Mouse (Mus musculus) c-Kit-positive CD71-negative TER-119-negative erythroid progenitor cells, embryonic 14.5 days (primary cell): Measurements from ENCODE around the gene Dok5.

Source experiments
- DNase-seq: peaks from one replicate; pipeline ENCODE4 v3.0.0-alpha.2; 2013; ENCODE audit warnings: low read depth

The Dok5 gene

DNA sequence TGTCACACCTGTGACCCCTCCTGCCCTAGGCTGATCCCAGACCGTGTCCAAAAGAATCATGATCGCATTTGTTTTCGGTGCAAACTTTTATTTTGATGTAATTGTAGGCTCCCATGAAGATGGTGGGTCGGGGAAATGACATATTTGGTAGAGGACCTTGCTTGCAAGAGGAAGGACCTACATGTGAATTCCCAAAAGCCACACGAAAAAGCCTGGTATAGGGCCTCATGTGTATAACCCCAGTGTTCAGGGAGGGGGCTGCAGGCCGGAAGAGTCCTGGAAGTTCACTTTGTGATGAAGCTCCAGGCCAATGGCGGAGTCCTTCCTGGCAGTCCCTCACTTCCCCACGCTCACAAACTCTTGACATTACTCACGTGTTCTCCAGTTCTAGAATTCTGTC is 7.3 kb downstream of the Dok5 start:
- DNase-seq = no peak

DNA sequence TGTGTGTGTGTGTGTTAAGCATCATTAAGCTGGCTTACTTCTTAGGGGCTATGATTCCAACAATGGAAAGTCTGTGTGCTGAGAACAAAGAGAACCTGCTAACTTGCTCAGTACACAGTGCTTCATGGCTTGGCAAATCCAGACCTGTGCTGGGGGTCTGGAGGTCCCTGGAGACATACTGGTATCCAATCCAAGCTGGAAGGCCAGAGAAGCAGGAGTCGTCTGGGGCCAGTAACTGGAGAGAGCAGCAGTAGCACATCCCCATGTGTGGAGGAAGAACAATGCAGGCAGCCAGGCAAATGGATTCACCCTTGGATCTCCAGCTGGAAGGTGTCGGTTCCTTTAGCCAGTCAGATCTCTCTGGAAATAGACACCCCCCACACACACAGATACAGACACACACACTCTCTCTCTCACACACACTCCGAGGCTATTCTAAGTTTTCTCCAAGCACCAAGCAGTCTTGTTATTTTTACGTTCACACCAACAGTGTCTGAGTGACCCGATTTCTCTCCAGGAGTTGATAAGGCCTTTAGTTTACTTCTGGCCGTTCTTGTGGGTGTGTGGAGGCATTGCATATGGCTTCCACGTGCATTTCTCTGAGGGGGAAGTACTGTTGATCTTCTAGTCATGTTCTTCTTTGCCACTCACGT is 8.2 kb downstream of the Dok5 start:
- DNase-seq = no peak

DNA sequence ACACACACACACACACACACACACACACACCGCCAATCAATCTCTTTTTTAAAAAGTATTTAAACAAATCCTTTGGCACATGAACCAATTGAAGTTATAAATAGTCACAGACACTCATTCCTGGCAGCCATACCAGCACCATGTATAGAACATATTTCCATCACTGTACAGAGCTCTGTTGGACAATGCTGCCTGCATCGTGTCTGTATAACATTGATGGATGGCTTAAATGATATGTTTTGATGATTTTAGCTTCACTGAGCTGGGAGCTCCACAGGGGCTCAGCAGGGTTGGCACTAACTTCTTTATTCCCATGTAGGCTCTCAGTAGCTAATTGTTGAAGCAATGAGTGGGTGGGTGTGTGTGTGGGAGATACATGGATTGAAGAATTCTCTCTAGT is 11.9 kb downstream of the Dok5 start:
- no peak for DNase-seq

DNA sequence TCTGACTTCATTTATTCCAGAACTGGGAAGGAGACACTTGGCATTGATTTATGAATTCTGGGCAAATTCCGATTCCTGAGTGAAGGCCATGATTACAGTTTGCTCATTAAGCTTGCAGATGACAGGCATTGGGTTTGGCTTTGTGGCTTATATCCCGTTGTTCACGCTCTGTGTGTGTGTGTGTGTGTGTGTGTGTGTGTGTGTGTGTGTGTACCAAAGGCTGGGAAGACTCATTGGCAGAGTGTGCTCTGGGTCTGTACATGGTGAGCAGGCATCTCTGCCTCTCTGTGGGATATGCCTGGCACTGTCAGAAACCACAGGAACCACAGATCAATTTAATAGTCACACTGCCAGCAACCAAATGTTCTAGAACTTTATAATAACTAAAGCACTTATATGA is 17.3 kb downstream of the Dok5 start:
- DNase-seq = no peak

DNA sequence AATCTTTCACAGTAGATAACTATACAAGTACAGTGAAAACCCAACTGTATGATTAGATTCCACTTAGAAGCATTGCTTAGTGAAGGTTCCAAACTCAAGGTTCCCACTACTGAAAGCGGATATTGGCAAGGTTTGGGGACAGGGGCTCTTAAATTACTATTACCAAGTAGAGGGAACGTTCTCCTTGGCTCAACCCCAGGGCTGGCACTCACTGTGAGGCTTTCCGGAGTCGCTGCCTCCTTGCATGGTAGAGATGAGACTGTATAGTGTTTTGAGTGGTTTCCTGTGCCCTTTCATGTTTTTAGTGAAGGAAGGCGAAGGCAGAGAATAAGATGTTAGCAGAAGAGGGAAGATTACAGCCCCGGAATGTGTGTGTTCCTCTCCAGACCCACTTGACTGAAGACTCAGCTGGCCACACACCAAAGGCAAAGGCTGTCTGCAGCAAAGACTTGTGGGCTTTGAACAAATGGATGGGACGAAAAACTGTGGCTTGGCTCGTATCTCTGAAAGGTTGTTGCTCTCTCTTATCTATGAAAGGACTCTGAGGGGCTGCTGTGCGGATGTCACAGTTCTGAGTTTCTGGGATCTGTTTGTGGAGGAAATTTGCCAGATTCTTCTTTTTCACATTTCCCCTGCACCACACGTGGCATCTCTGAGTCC is 20.7 kb downstream of the Dok5 start:
- DNase-seq = no peak

DNA sequence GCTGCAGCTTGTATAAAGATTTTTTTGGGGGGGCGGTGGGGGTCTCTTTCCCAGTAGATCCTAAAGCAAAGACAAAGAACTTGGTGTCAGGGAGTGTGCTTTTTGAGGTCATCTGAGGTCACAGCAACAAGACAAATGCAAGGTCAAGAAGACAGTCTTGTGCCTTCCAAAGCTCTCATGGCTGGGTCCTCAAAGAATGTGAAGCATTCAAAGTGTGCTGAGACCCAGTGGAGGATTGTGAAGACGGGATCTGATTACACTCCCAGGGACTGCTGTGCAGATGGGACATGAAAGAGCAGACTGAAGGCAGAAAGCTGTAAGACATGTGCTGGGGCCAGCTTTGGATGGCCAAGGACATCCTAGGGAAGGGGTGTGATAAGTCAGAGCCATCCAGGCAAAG is 24.2 kb downstream of the Dok5 start:
- no peak for DNase-seq

DNA sequence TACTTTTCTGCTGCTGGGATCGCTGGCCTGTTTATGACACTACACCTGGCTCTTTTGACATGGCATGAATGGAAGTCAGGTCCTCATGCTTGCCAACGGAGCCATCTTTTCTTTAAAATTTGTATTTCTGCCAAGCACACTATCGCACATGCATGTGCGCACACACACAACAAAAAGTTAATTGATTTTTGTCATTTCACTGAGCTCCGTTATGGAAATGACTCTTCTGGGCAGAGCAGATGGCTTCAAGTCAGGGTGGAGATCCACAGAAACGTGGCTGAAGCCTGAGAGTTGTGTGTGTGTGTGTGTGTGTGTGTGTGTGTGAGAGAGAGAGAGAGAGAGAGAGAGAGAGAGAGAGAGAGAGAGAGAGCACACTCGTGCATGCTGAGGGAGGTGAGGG is 25.1 kb downstream of the Dok5 start:
- DNase-seq = no peak

DNA sequence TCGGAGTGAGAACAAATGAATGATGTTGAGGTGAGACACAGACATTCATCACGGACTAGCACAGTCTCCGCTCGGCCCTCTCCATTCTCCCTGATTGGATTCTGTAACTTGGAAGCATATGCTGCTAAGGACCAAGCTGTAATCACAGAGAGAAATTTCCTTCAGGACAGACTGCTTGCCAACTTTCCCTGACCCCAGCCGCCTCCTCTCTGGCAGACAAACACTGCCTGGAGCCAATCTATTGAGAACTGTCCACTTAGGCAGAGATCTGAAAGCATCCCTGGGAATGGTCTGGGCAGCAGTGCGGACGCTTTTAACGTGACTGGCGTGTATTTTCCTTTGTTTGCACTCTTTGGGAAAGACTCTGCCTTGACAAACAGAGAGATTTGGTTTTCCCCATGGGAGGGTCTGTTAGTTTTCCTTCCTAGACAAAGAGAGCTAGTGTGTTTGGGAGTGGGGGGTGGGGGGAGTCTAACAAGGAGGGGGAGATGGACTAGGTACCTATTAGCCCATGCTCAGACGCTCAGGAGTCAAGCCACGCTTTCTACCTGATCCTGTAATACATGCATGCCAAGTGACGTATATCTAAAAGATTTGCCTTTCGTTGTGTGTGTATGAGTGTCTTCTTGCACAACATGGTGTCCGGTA is 25.7 kb downstream of the Dok5 start:
- no peak for DNase-seq

DNA sequence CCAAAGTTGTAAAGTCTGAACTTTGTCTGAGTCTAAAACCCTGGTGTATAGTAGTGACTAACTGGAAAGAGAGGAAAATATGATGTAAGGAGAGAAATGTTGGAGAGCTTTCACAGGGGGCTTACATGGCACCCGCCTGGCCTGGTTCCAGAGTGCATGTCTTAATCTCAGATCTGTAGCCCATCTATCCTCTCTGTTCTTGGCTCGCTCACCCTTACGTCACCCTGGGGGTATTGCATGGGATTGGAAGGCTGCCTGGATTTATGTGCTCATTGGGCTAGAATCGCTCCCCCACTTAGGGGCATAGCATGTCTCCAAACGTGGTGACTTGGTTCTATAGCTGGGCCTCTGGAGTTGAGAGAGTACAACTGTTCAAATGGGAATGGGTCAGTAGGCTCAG is 26.6 kb downstream of the Dok5 start:
- DNase-seq = no peak

DNA sequence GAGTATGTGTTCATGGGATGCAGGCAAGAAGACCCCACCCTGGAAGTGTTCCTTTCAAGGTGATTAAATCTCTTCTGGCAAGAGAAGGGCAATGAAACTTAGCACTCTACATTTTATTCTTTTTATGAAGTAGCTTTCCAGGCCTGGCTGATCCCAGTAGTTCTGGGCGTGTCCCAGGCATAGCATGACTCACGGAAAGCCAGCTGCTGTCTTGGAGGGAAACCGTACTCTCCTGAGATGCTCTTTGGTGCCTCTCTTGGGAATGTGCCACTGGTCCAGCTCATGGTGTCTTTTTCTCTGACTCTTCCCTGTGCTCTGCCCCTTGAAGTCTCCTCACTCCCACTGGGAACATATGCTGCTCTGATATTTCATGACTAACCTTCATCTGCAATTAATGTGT is 33.1 kb downstream of the Dok5 start:
- DNase-seq = no peak

DNA sequence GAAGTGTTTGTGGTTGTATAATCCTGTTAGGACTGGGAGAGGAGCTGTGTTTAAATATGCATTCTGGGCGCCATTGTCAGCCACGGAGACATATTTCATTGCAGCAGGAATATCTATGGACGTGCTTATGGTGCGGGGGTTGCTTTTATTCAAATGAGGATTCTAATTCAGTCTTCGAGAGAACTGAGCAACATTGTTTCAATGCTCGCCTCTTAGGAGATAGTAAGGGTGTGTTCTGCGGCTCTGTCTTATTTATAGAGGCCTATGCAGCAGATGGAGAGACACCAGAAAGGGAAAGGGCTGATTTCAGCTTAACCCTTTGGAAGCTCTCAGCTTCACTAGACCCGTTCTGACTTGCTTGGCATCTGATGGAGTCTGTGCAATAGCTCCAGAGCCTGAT is 35.6 kb downstream of the Dok5 start:
- DNase-seq = no peak

DNA sequence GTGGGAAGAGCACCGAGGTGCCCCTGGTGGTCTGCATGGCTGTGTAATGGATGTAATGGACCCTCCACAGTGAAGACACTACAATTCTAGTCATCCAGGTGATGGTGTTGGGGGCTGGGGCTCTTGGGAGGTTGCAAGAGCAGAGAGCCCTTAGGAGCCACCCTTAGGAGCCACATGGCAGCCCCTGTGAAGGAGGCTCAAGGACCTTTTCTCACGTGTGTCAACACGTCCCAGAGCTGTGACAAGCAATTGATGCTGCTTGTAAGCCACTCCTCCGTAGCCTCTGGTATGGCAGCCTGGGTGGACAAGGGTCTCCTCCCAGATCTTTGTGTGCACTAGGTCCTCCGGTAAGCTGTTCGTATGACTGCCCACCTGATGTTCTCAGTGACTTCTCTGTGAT is 37.1 kb downstream of the Dok5 start:
- DNase-seq = no peak

DNA sequence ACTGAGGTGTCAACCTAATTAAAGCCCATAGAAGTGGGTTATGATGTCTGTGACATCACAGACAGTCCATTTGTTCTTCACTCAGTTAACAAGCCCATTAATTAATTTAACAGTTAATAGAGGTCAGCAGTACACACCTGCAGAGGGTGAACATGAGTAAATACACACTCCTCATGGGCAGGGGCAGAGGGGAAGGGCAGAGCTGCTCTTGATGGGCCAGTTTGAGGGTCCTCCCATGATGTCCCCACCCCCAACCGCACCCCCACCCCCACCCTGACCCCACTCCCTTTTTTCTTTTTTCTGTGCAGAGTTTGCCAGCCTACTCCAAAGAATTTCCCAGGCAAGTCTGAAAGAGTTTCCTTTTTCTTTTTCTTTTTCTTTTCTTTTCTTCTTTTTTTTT is 39.9 kb downstream of the Dok5 start:
- DNase-seq = no peak

DNA sequence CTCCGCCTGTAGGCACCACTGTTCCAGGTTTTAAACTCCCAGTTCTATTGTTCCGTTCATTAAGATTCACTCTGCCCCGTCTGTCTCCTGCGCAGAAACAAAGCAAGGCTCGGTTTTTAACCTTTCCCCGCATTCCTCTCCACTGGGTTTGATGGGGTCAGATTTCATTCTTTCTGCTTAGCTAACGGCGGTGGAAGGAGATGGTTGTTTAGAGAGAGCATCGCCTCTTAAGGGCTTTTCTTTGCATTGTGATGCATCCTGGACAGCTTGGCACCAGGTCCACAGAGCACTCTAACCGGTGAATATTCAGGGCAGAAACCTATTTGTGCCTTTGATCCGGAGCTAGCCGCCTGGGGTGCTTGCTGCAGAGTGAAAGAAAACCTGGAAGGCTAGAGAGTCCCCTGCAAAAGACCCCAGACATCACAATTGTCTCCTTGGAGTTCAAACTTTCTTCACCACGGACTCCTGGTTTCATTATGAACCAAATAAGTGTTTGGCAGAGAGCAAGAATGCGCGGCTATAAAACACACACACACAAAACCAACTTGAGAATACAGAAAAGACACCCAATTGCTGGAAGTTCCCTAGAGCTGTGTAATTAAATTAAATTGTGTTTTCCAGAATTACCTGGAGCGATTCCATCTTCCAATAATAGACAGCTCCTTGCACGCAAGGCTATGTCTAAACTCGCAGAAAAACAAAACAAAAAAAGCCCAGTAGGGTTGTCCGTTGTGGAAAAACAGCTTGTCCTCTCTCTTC is 40.7 kb downstream of the Dok5 start:
- no peak for DNase-seq

DNA sequence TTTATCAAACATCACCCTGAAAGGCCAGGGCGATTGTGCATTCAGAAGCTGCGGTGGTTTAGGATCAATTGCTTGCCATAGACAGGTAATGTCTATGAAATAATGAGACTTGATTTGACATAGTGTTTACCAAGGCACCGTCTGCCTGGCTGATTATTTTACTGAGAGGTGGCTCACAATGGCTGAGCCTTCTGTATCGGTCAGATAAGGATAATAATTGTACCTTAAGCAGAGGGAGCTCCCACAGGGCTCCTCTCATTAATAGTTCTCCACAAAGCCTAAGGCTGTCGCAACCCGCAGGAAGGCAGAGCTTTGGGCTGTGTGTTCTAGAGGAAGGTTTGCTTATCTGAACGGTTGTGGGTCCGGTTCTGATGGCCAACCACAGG is 41.3 kb downstream of the Dok5 start:
- no peak for DNase-seq

DNA sequence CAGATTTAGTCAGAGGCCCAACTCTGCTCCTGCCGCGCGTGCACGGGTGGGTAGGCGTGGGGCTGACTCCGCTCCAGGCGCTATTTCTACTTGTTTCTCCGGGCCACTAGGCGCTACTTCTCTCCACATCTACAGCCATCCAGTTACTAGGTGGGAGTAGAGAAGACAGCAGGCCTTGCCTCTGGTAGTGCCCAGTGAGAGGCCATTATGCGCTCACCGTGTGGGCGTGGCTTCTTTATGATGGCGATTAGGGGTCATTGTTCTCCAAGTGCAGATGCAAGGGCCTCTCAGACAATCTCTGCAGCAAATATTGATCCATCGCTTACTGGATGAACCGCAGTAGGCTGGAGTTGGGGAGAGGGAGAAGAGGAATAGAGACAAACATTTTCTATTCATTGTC is 44.0 kb downstream of the Dok5 start:
- DNase-seq = no peak

DNA sequence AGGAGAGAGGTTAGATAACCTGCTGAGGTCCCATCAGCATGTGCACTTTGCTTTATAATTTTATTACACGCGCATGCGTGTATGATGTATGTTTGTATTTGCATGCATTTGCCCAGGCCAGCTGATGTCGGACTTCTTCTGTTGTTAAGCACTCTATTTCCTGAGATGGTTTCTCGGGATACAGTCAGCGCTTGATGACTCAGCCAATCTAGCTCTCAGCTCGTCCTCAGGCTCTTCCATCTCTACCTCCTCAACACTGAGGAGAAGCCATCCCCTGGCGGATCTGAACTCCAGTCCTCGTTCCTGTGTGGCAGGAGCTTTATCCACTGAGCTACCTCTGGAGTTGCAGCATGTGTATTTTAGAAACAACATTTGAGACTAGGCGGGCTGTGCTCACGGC is 44.5 kb downstream of the Dok5 start:
- no peak for DNase-seq

DNA sequence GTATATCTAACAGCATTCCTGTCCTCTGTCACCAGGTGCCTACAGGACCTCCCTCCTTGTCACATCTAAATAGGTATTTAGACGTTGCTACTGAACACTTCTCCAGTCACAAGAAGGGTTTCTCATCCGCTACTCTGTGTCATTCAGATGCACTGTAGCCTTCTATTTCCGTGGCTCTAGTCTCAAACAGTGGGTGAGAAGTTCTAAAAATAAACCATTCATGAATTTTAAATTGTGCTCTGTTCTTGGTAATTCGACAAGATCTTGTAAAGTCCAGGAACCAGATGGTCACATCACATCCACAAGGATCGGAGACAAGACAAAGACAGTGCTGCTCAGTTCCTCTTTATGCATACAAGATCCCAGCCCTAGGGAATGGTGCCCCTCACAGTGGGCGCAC is 46.0 kb downstream of the Dok5 start:
- no peak for DNase-seq

DNA sequence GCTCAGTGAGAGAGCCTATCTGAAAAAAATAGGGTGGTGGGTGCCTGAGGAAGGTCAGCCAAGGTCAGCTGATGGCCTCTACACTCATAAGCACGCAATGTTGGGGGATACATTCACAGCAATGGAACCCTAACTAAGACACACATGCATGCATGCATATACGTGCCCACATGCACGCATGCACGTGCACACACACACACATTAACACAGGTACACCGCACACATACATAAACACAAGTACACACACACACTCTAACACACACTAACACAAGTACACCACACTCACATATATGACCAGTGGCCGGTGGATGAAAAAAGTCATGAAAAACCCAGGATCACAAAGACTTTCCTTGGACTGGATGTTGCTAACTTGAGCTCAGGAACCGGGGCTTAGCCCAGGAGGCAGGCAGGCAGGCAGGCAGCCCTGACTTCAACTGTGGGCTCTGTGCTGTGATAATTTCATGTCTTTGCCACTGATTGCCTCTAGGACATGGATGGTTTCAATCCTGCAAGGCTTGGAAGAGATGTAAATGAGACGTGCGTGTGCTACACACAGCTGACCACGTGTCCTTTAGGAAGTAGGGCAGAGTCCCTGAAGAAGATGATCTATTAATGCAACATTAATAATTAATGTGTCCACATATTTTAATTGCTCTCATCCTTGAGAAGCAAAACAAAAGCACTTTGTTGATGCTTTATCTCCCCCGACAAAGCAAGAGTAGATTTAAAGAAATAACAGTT is 48.6 kb downstream of the Dok5 start:
- DNase-seq = no peak

DNA sequence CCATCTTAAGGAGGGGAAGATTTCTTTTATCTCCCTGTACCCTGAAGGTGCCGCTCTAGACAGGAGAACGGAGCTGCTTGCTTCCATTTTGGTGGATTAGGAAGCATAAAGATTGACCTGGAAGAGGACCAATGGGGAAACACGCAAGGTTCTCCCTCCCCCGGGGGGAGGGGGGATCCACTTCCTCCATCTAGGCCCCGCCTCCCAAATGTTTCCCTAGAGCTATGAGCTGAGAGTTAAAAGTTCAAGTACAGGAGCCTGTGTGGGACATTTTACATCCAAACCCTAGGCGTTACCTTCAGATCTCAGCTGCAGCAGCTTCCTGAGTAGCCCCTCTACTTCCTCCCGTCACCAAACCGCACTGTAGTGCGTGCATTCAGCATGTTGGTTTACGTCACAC is 56.5 kb downstream of the Dok5 start:
- no peak for DNase-seq

DNA sequence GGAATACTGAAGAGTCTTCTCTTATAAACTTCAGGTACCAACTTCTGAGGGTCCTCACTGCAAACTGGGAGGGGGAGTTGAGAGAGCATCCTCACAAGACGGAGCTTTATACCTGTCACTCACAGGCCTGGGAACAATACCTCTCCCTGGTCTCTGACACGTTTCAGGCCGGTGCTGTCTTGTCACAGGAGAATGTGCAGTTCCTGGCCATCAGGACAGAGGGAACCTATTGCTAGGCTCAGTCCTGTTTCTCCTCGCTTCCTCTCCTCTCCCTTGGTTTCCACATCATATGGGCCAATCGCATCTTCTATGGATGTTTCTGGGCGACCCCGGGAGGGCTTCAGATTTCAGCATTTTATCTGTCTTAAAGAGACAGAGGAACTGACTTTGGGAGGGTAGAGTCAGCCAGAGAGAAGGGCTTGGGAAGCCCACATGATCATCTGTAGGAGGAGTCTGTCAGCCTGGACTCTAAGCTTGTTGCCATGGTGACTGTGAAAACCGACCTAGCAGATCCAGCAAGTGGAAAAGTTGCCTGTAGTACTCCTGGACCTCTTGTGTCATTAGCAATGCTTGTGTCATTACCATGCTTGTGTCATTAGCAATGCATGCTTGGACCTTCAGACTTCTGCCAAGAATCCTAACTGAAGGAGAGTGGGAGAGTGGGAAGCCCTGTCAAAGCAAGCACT is 59.9 kb downstream of the Dok5 start:
- DNase-seq = no peak

DNA sequence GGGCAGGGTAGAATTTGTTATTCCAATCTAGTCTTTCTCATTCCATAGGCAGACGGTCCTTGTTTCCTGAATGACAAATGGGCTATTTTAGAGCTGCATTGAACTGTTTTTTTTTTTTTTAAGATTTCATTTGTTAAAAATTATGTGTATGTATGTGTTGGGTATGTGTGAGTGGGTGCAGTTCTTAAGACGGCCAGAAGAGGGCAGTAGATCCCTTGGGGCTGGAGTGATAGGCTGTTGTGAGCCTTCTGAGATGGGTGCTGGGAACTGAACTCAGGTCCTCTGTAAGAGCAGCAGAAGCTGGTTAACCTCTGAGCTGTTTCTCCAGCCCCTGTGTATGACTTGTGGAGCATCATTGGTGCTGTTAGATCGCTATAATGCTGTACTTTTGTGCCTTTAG is 63.6 kb downstream of the Dok5 start:
- no peak for DNase-seq
